8 mouse cellular contexts compared by ENCODE assay signal in genomic region chr1:191328019-191328441, GRCm38 (mm10). TPM values are rescaled to one million over a fixed set of nuclear protein-coding genes. Genes with fewer than 3 reads are reported as not detected.
DNase-seq lines count a peak whose midpoint lies in the region; ATAC-seq lines count a peak whose summit lies in the region.

No protein-coding gene starts in this region.

- no peak for DNase-seq in hindbrain, embryonic 11.5 days (ENCODE audit: low spot score)
- DNase-seq in adrenal gland, postnatal 36 days: peak; percentile 29 to 62
- no peak for DNase-seq in c-Kit-positive CD71-positive TER-119-positive erythroid progenitor cells, embryonic 14.5 days (ENCODE audit: low spot score)
- no peak for DNase-seq in thymus, postnatal 25 days
- no peak for DNase-seq in urinary bladder, postnatal 14 days (ENCODE audit: low spot score)

- WGBS in hindbrain, embryonic 13.5 days: 81% methylated on average over 8 of the region's 8 CpGs
- WGBS in hindbrain, embryonic 11.5 days: 88% methylated on average over 8 of the region's 8 CpGs
- 58% methylated on average over 8 of the region's 8 CpGs for WGBS in intestine, embryonic 15.5 days
- 87% methylated on average over 8 of the region's 8 CpGs for WGBS in midbrain, embryonic 12.5 days

- peaks cover 29% of the 10 kb centered on the region for H3K36me3 ChIP-seq in hindbrain, embryonic 13.5 days
- H3K36me3 ChIP-seq in hindbrain, embryonic 11.5 days (ENCODE audit: control insufficient read depth, insufficient read depth, low read length): no peaks in the 10 kb centered on the region
- H3K36me3 ChIP-seq in intestine, embryonic 15.5 days: no peaks in the 10 kb centered on the region
- H3K36me3 ChIP-seq in midbrain, embryonic 12.5 days: peaks cover 25% of the 10 kb centered on the region

- no peaks in the 10 kb centered on the region for H3K27me3 ChIP-seq in hindbrain, embryonic 13.5 days
- H3K27me3 ChIP-seq in hindbrain, embryonic 11.5 days (ENCODE audit: control insufficient read depth, insufficient read depth, low read length): 0 out of 2 replicates have a peak, but pooled peaks cover 2% of the 10 kb centered on the region
- H3K27me3 ChIP-seq in intestine, embryonic 15.5 days (replicated peaks): no peaks in the 10 kb centered on the region
- H3K27me3 ChIP-seq in midbrain, embryonic 12.5 days: no peaks in the 10 kb centered on the region

- 0 out of 2 replicates have a peak overlapping the region, but pooled peaks have one; percentile 82 for H3K4me3 ChIP-seq in hindbrain, embryonic 13.5 days
- no peak overlapping the region for H3K4me3 ChIP-seq in hindbrain, embryonic 11.5 days (ENCODE audit: low read depth, low read length)
- no peak overlapping the region for H3K4me3 ChIP-seq in intestine, embryonic 15.5 days (replicated peaks)
- H3K4me3 ChIP-seq in midbrain, embryonic 12.5 days: no peak overlapping the region

- H3K9ac ChIP-seq in hindbrain, embryonic 13.5 days: peak overlapping the region; percentile 92
- H3K9ac ChIP-seq in hindbrain, embryonic 11.5 days (ENCODE audit: low read depth, low read length): no peak overlapping the region
- no peak overlapping the region for H3K9ac ChIP-seq in intestine, embryonic 15.5 days
- H3K9ac ChIP-seq in midbrain, embryonic 12.5 days (replicated peaks): no peak overlapping the region

- no peak overlapping the region for H3K27ac ChIP-seq in hindbrain, embryonic 13.5 days
- H3K27ac ChIP-seq in hindbrain, embryonic 11.5 days (ENCODE audit: low read depth, low read length): no peak overlapping the region
- peak overlapping the region; percentile 48; the same call in 1 of the 2 replicates for H3K27ac ChIP-seq in intestine, embryonic 15.5 days
- H3K27ac ChIP-seq in midbrain, embryonic 12.5 days (replicated peaks): no peak overlapping the region

- H3K4me1 ChIP-seq in hindbrain, embryonic 13.5 days (replicated peaks): peaks cover 36% of the 10 kb centered on the region
- H3K4me1 ChIP-seq in hindbrain, embryonic 11.5 days (replicated peaks; ENCODE audit: control insufficient read depth, insufficient read depth, low read length): peaks cover 10% of the 10 kb centered on the region
- peaks cover 23% of the 10 kb centered on the region for H3K4me1 ChIP-seq in intestine, embryonic 15.5 days (replicated peaks)
- H3K4me1 ChIP-seq in midbrain, embryonic 12.5 days: peaks cover 27% of the 10 kb centered on the region

- ATAC-seq in hindbrain, embryonic 13.5 days (ENCODE audit: low FRiP score): no peak
- ATAC-seq in hindbrain, embryonic 11.5 days (ENCODE audit: low FRiP score): no peak
- ATAC-seq in intestine, embryonic 15.5 days: peak; percentile 55
- no peak for ATAC-seq in midbrain, embryonic 12.5 days (ENCODE audit: low FRiP score, low read depth)

- H3K9me3 ChIP-seq in hindbrain, embryonic 13.5 days: no peaks in the 10 kb centered on the region
- H3K9me3 ChIP-seq in hindbrain, embryonic 11.5 days (ENCODE audit: control insufficient read depth, low read length): no peaks in the 10 kb centered on the region
- no peaks in the 10 kb centered on the region for H3K9me3 ChIP-seq in intestine, embryonic 15.5 days
- no peaks in the 10 kb centered on the region for H3K9me3 ChIP-seq in midbrain, embryonic 12.5 days

- peak overlapping the region; percentile 88 for H3K4me2 ChIP-seq in hindbrain, embryonic 13.5 days
- no peak overlapping the region for H3K4me2 ChIP-seq in hindbrain, embryonic 11.5 days (replicated peaks; ENCODE audit: low read depth, low read length)
- peak overlapping the region; percentile 94 for H3K4me2 ChIP-seq in intestine, embryonic 15.5 days (replicated peaks)
- peak overlapping the region; percentile 83; the same call in 1 of the 2 replicates for H3K4me2 ChIP-seq in midbrain, embryonic 12.5 days (replicated peaks)

RNA-seq across cellular contexts. Expression of gene Tmem206, which starts 2.3 kb away (rescaled TPM):
- polyA plus RNA-seq in hindbrain, embryonic 13.5 days (2015; fragmentation: Nextera tagmentation; extraction: Ambion mirVana): 36.7 and 39.9 TPM in 2 replicates
- 35.4 and 39.7 TPM in 2 replicates for polyA plus RNA-seq in hindbrain, embryonic 11.5 days (2014; fragmentation: Nextera tagmentation; extraction: Ambion mirVana)
- 1 to 10 TPM; 4.7 to 6.0 TPM for total RNA-seq in adrenal gland, postnatal 36 days (2021)
- 16.4 and 16.9 TPM in 2 replicates for polyA plus RNA-seq in intestine, embryonic 15.5 days (2015; fragmentation: Nextera tagmentation; extraction: Ambion mirVana)
- 39.3 and 39.6 TPM in 2 replicates for polyA plus RNA-seq in midbrain, embryonic 12.5 days (2016; fragmentation: Nextera tagmentation; extraction: Ambion mirVana)

RNA-seq across cellular contexts. Expression of gene Nenf, which starts 10.0 kb away (rescaled TPM):
- 105 and 109 TPM in 2 replicates for polyA plus RNA-seq in hindbrain, embryonic 13.5 days (2015; fragmentation: Nextera tagmentation; extraction: Ambion mirVana)
- 85.1 and 85.4 TPM in 2 replicates for polyA plus RNA-seq in hindbrain, embryonic 11.5 days (2014; fragmentation: Nextera tagmentation; extraction: Ambion mirVana)
- 100 to 1,000 TPM in 1 of 2 experiments, 10 to 100 TPM in 1; 86.6 to 103 TPM for total RNA-seq in adrenal gland, postnatal 36 days (2021)
- polyA plus RNA-seq in intestine, embryonic 15.5 days (2015; fragmentation: Nextera tagmentation; extraction: Ambion mirVana): 91.3 and 94.3 TPM in 2 replicates
- 77.4 and 77.6 TPM in 2 replicates for polyA plus RNA-seq in midbrain, embryonic 12.5 days (2016; fragmentation: Nextera tagmentation; extraction: Ambion mirVana)

Comparison
In these comparisons a context has a peak if more than half of its experiments do, and no peak if none do; other contexts are left out.
1. DNase-seq: peak in adrenal gland, postnatal 36 days (2 of 2); none in hindbrain, embryonic 11.5 days (single experiment), c-Kit-positive CD71-positive TER-119-positive erythroid progenitor cells, embryonic 14.5 days (single experiment), thymus, postnatal 25 days (single experiment) and urinary bladder, postnatal 14 days (single experiment).